Mouse (Mus musculus): ENCODE data around the gene Tor3a. TPM values are rescaled to one million over a fixed set of nuclear protein-coding genes. Genes with fewer than 3 reads are reported as not detected.

The Tor3a gene
- polyA plus RNA-seq, 1 experiment from 2014 or later: 6.9 TPM

- no peaks in the 10 kb centered on the region for H3K27me3 ChIP-seq (ENCODE audit: low read depth, poor library complexity, severe bottlenecking)
- WGBS: 90% methylated on average over 7 of the region's 7 CpGs
- H3K4me1 ChIP-seq: no peaks in the 10 kb centered on the region
- no peak for DNase-seq (ENCODE audit: low spot score)
- H3K9me3 ChIP-seq (replicated peaks): no peaks in the 10 kb centered on the region
- peaks cover 81% of the 10 kb centered on the region for H3K36me3 ChIP-seq
- H3K4me3 ChIP-seq: no peak overlapping the region
- H3K27ac ChIP-seq: no peak overlapping the region
Measured at GRCm38 (mm10) chr1:156702151-156702550, 28.0 kb upstream of the Tor3a start.

- H3K27me3 ChIP-seq (ENCODE audit: low read depth, poor library complexity, severe bottlenecking): no peaks in the 10 kb centered on the region
- no peaks in the 10 kb centered on the region for H3K4me1 ChIP-seq
- DNase-seq (ENCODE audit: low spot score): no peak
- 86% methylated on average over 7 of the region's 7 CpGs for WGBS
- H3K36me3 ChIP-seq: peaks cover 88% of the 10 kb centered on the region
- H3K9me3 ChIP-seq (replicated peaks): no peaks in the 10 kb centered on the region
- no peak overlapping the region for H3K4me3 ChIP-seq
- H3K27ac ChIP-seq: no peak overlapping the region
Measured at GRCm38 (mm10) chr1:156686025-156686661, 12.0 kb upstream of the Tor3a start.

- H3K9me3 ChIP-seq (replicated peaks): no peaks in the 10 kb centered on the region
- no peak overlapping the region for H3K27ac ChIP-seq
- peaks cover 41% of the 10 kb centered on the region for H3K36me3 ChIP-seq
- DNase-seq (ENCODE audit: low spot score): no peak
- H3K4me3 ChIP-seq: no peak overlapping the region
- WGBS: 95% methylated on average over 9 of the region's 9 CpGs
- H3K4me1 ChIP-seq: peaks cover 2% of the 10 kb centered on the region
- H3K27me3 ChIP-seq (ENCODE audit: low read depth, poor library complexity, severe bottlenecking): no peaks in the 10 kb centered on the region; the same call in 1 of the 2 replicates
Measured at GRCm38 (mm10) chr1:156679599-156679998, 5.4 kb upstream of the Tor3a start.

- WGBS: 96% methylated on average over 3 of the region's 3 CpGs
- H3K4me3 ChIP-seq: no peak overlapping the region
- DNase-seq (ENCODE audit: low spot score): no peak
- peaks cover 7% of the 10 kb centered on the region; the same call in 1 of the 2 replicates for H3K27me3 ChIP-seq (ENCODE audit: low read depth, poor library complexity, severe bottlenecking)
- peaks cover 25% of the 10 kb centered on the region for H3K36me3 ChIP-seq
- H3K4me1 ChIP-seq: peaks cover 22% of the 10 kb centered on the region
- no peak overlapping the region for H3K27ac ChIP-seq
- no peaks in the 10 kb centered on the region for H3K9me3 ChIP-seq (replicated peaks)
Measured at GRCm38 (mm10) chr1:156677230-156677629, 3.1 kb upstream of the Tor3a start.

GRCm38 (mm10) chr1:156676596-156676995 lies 2.4 kb upstream of the Tor3a start:
- peaks cover 22% of the 10 kb centered on the region for H3K4me1 ChIP-seq
- H3K4me3 ChIP-seq: no peak overlapping the region
- peaks cover 19% of the 10 kb centered on the region for H3K36me3 ChIP-seq
- H3K9me3 ChIP-seq (replicated peaks): no peaks in the 10 kb centered on the region
- WGBS: 90% methylated on average over 5 of the region's 5 CpGs
- no peak for DNase-seq (ENCODE audit: low spot score)
- peaks cover 7% of the 10 kb centered on the region; the same call in 1 of the 2 replicates for H3K27me3 ChIP-seq (ENCODE audit: low read depth, poor library complexity, severe bottlenecking)
- H3K27ac ChIP-seq: no peak overlapping the region

- peaks cover 7% of the 10 kb centered on the region; the same call in 1 of the 2 replicates for H3K27me3 ChIP-seq (ENCODE audit: low read depth, poor library complexity, severe bottlenecking)
- no peak overlapping the region for H3K27ac ChIP-seq
- no peak overlapping the region for H3K4me3 ChIP-seq
- WGBS: 37% methylated on average over 12 of the region's 12 CpGs
- peaks cover 22% of the 10 kb centered on the region for H3K4me1 ChIP-seq
- no peaks in the 10 kb centered on the region for H3K9me3 ChIP-seq (replicated peaks)
- DNase-seq (ENCODE audit: low spot score): peak; percentile 78
- H3K36me3 ChIP-seq: peaks cover 16% of the 10 kb centered on the region
Measured at GRCm38 (mm10) chr1:156676171-156676570, 2.0 kb upstream of the Tor3a start.

- peak overlapping the region; percentile 76 for H3K27ac ChIP-seq
- WGBS: 1% methylated on average over 29 of the region's 29 CpGs
- H3K36me3 ChIP-seq: peaks cover 1% of the 10 kb centered on the region; the same call in 1 of the 2 replicates
- peak overlapping the region; percentile 62 for H3K4me3 ChIP-seq
- H3K9me3 ChIP-seq (replicated peaks): no peaks in the 10 kb centered on the region
- H3K27me3 ChIP-seq (ENCODE audit: low read depth, poor library complexity, severe bottlenecking): peaks cover 7% of the 10 kb centered on the region; the same call in 1 of the 2 replicates
- H3K4me1 ChIP-seq: peaks cover 36% of the 10 kb centered on the region
- DNase-seq (ENCODE audit: low spot score): peak; percentile 59
Measured at GRCm38 (mm10) chr1:156673476-156674194, 521 bp downstream of the Tor3a start.

- Histone ChIP-seq H3K36me3 (no peaks in the 10 kb centered on the region), H3K27me3 (ENCODE audit: low read depth, poor library complexity, severe bottlenecking) (peaks cover 7% of the 10 kb centered on the region; the same call in 1 of the 2 replicates), H3K4me3 (peak overlapping the region; percentile 62), H3K9me3 (replicated peaks) (no peaks in the 10 kb centered on the region), H3K4me1 (peaks cover 41% of the 10 kb centered on the region), H3K27ac (peak overlapping the region; percentile 22; the same call in 1 of the 2 replicates)
- 8% methylated on average over 14 of the region's 14 CpGs for WGBS
- DNase-seq (ENCODE audit: low spot score): no peak
Measured at GRCm38 (mm10) chr1:156672720-156673475, 1.3 kb downstream of the Tor3a start.

GRCm38 (mm10) chr1:156671921-156672320 lies 2.2 kb downstream of the Tor3a start:
- Histone ChIP-seq H3K27ac (no peak overlapping the region), H3K9me3 (replicated peaks) (no peaks in the 10 kb centered on the region), H3K4me1 (peaks cover 51% of the 10 kb centered on the region), H3K36me3 (no peaks in the 10 kb centered on the region), H3K4me3 (no peak overlapping the region), H3K27me3 (ENCODE audit: low read depth, poor library complexity, severe bottlenecking) (peaks cover 7% of the 10 kb centered on the region; the same call in 1 of the 2 replicates)
- WGBS: 91% methylated on average over 3 of the region's 3 CpGs
- no peak for DNase-seq (ENCODE audit: low spot score)

GRCm38 (mm10) chr1:156669208-156669983 lies 4.8 kb downstream of the Tor3a start:
- H3K27ac ChIP-seq: peak overlapping the region; percentile 72
- no peak overlapping the region for H3K4me3 ChIP-seq
- no peaks in the 10 kb centered on the region for H3K9me3 ChIP-seq (replicated peaks)
- H3K27me3 ChIP-seq (ENCODE audit: low read depth, poor library complexity, severe bottlenecking): peaks cover 7% of the 10 kb centered on the region; the same call in 1 of the 2 replicates
- 37% methylated on average over 11 of the region's 11 CpGs for WGBS
- no peak for DNase-seq (ENCODE audit: low spot score)
- H3K4me1 ChIP-seq: peaks cover 58% of the 10 kb centered on the region
- H3K36me3 ChIP-seq: no peaks in the 10 kb centered on the region

GRCm38 (mm10) chr1:156668602-156669001 lies 5.6 kb downstream of the Tor3a start:
- 0 out of 2 replicates have a peak, but pooled peaks cover 7% of the 10 kb centered on the region for H3K27me3 ChIP-seq (ENCODE audit: low read depth, poor library complexity, severe bottlenecking)
- DNase-seq (ENCODE audit: low spot score): no peak
- H3K27ac ChIP-seq: peak overlapping the region; percentile 72
- no peak overlapping the region for H3K4me3 ChIP-seq
- 14% methylated on average over 5 of the region's 5 CpGs for WGBS
- H3K36me3 ChIP-seq: no peaks in the 10 kb centered on the region
- H3K4me1 ChIP-seq: peaks cover 50% of the 10 kb centered on the region
- no peaks in the 10 kb centered on the region for H3K9me3 ChIP-seq (replicated peaks)
